7 mouse cellular contexts compared by ENCODE assay signal in the genomic region with DNA sequence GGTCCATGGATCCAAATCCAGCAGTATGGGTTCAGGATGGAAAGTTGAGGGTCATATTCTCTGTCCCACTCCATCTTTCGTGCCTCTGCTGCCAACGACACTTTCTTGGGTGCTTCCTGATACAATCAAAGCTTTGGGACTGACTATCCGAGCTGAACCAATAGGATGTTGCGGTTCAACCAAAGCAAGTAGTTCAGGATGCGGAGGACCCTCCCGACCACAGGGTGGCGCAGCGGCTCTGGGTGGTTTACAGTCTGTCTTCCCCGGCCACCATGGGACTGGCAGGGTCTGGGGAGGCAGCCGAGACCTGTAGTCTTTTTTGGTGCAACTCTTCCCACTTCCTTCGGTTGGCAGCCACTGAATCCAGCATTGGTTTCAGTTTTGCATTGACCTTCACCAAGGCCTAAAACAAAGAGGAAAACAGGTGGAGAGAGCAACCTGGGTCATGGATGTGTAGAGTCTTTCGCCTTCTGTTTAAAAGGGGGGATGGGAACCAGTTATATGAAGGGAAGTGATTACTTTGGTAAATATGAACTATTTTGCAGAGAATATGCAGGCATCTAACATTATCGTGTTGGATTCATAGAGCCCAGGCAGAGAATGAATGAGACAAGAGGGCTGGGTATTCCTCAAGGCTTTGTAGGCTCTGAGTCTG. TPM values are rescaled to one million over a fixed set of nuclear protein-coding genes. Genes with fewer than 3 reads are reported as not detected.
A peak's percentile ranks its signal among the peaks of the same experiment; 100 is the strongest.
DNase-seq lines count a peak whose midpoint lies in the region; ATAC-seq and TF ChIP-seq lines count a peak whose summit lies in the region.

No protein-coding gene starts in this region.

- ATAC-seq in embryonic facial prominence, embryonic 14.5 days (ENCODE audit: low read depth) = no peak

- no peak for TF ChIP-seq EP300 in MEL (IDR thresholded peaks at IDR 0.05; ENCODE audit: low read depth in 1 of 2, low read length in 2 of 2)

- H3K36me3 ChIP-seq in MEL (ENCODE audit: control insufficient read depth in 1 of 2, insufficient read depth in 2 of 2, low read length in 2 of 2) = no peaks in the 10 kb centered on the region
- H3K36me3 ChIP-seq in embryonic facial prominence, embryonic 14.5 days (ENCODE audit: control insufficient read depth, insufficient read depth, low read length) = no peaks in the 10 kb centered on the region
- no peaks in the 10 kb centered on the region for H3K36me3 ChIP-seq in megakaryocyte, embryonic 14.5 days (replicated peaks; ENCODE audit: low read length)
- H3K36me3 ChIP-seq in spleen, adult 2 months (ENCODE audit: control insufficient read depth, insufficient read depth, low read length) = no peaks in the 10 kb centered on the region

- DNase-seq in MEL (ENCODE audit: low read depth, low spot score) = peak; percentile 69
- DNase-seq in adrenal gland, postnatal 4 days (ENCODE audit: low spot score in 2 of 2) = peak; percentile 48 to 67
- no peak for DNase-seq in embryonic facial prominence, embryonic 14.5 days (ENCODE audit: low spot score)
- peak; percentile 70 to 82 for DNase-seq in heart, postnatal 14 days
- DNase-seq in left cerebral cortex, adult 8-10 months (ENCODE audit: low spot score in 2 of 2) = peak; percentile 23 to 31
- peak in 1 of 2 experiments; percentile 41 for DNase-seq in spleen, adult 2 months (ENCODE audit: low read depth in 1 of 2, low spot score in 2 of 2)

- no peaks in the 10 kb centered on the region for H3K4me1 ChIP-seq in MEL (ENCODE audit: control insufficient read depth in 1 of 2, insufficient read depth in 2 of 2, low read length in 2 of 2)
- peaks cover 33% of the 10 kb centered on the region for H3K4me1 ChIP-seq in embryonic facial prominence, embryonic 14.5 days (ENCODE audit: control insufficient read depth, insufficient read depth, low read length)
- H3K4me1 ChIP-seq in megakaryocyte, embryonic 14.5 days = peaks cover 8% of the 10 kb centered on the region
- H3K4me1 ChIP-seq in spleen, adult 2 months (ENCODE audit: control insufficient read depth, insufficient read depth, insufficient read length) = no peaks in the 10 kb centered on the region; the same call in 1 of the 2 replicates

- H3K27ac ChIP-seq in MEL (ENCODE audit: control insufficient read depth, low read depth, low read length) = no peak overlapping the region
- 0 out of 2 replicates have a peak overlapping the region, but pooled peaks have one; percentile 4 for H3K27ac ChIP-seq in embryonic facial prominence, embryonic 14.5 days (replicated peaks; ENCODE audit: low read depth, low read length)
- no peak overlapping the region for H3K27ac ChIP-seq in spleen, adult 2 months (ENCODE audit: insufficient read depth, low read length)

- TF ChIP-seq POLR2A in MEL (IDR thresholded peaks at IDR 0.05; ENCODE audit: control insufficient read depth in 1 of 2, insufficient read depth in 1 of 2, low read depth in 1 of 2, low read length in 2 of 2, poor library complexity in 1 of 2) = no peak
- no peak for TF ChIP-seq POLR2A in spleen, adult 2 months (IDR thresholded peaks at IDR 0.05; ENCODE audit: low read depth, low read length)

- peak; percentile 65 to 79 (median 72) for TF ChIP-seq CTCF in MEL (IDR thresholded peaks at IDR 0.05 in 2 of 3, conservative IDR thresholded peaks at IDR 0.05 in 1 of 3; ENCODE audit: control insufficient read depth in 1 of 3, insufficient read depth in 1 of 3, low read depth in 2 of 3, low read length in 3 of 3, poor library complexity in 1 of 3, severe bottlenecking in 1 of 3)
- TF ChIP-seq CTCF in spleen, adult 2 months (IDR thresholded peaks at IDR 0.05; ENCODE audit: extremely low read depth, insufficient read depth, insufficient read length, insufficient replicate concordance) = peak; percentile 56; the same call in 1 of the 2 replicates

- H3K4me3 ChIP-seq in MEL (ENCODE audit: control insufficient read depth in 1 of 2, insufficient read depth in 1 of 2, low read depth in 2 of 2, low read length in 2 of 2) = peak overlapping the region in 1 of 2 experiments; percentile 24; a peak in 2 of 4 replicates
- no peak overlapping the region for H3K4me3 ChIP-seq in embryonic facial prominence, embryonic 14.5 days (ENCODE audit: low read depth, low read length)
- peak overlapping the region; percentile 57 for H3K4me3 ChIP-seq in megakaryocyte, embryonic 14.5 days (replicated peaks)
- peak overlapping the region; percentile 10 for H3K4me3 ChIP-seq in spleen, adult 2 months (ENCODE audit: extremely low read depth, insufficient read depth, insufficient read length)

- intact Hi-C loops in heart, postnatal 14 days (cut with DNase I) = loop anchor here (2.0 kb wide), 1 partner anchor 80 kb away; no protein-coding TSS in a partner anchor

- H3K9me3 ChIP-seq in MEL (replicated peaks; ENCODE audit: insufficient read depth, low read length) = no peaks in the 10 kb centered on the region
- no peaks in the 10 kb centered on the region for H3K9me3 ChIP-seq in embryonic facial prominence, embryonic 14.5 days (ENCODE audit: control insufficient read depth, low read length)
- H3K9me3 ChIP-seq in megakaryocyte, embryonic 14.5 days = no peaks in the 10 kb centered on the region

- H3K4me2 ChIP-seq in embryonic facial prominence, embryonic 14.5 days (ENCODE audit: low read depth, low read length) = no peak overlapping the region

- 41% methylated on average over 13 of the region's 13 CpGs for WGBS in embryonic facial prominence, embryonic 14.5 days
- 40% methylated on average over 13 of the region's 13 CpGs for WGBS in spleen, adult 2 months

- H3K79me2 ChIP-seq in MEL (ENCODE audit: control insufficient read depth, insufficient read depth, low read length, poor library complexity) = no peaks in the 10 kb centered on the region

- H3K9ac ChIP-seq in MEL (ENCODE audit: control insufficient read depth, low read depth, low read length, poor library complexity, severe bottlenecking) = no peak overlapping the region
- no peak overlapping the region for H3K9ac ChIP-seq in embryonic facial prominence, embryonic 14.5 days (ENCODE audit: low read depth, low read length)

- TF ChIP-seq RAD21 in MEL (IDR thresholded peaks at IDR 0.05; ENCODE audit: low read depth, low read length) = peak; percentile 34

- H3K27me3 ChIP-seq in MEL (ENCODE audit: control insufficient read depth in 1 of 2, insufficient read depth in 2 of 2, low read length in 2 of 2) = no peaks in the 10 kb centered on the region
- H3K27me3 ChIP-seq in embryonic facial prominence, embryonic 14.5 days (replicated peaks; ENCODE audit: control insufficient read depth, insufficient read depth, low read length) = no peaks in the 10 kb centered on the region
- H3K27me3 ChIP-seq in megakaryocyte, embryonic 14.5 days (replicated peaks) = peaks cover 20% of the 10 kb centered on the region
- no peaks in the 10 kb centered on the region for H3K27me3 ChIP-seq in spleen, adult 2 months (ENCODE audit: control insufficient read depth, insufficient read depth, low read length)

TF ChIP-seq in MEL, 35 proteins besides CTCF, POLR2A, EP300 and RAD21:
- no peak for TF ChIP-seq HCFC1 (IDR thresholded peaks at IDR 0.05; ENCODE audit: low read depth, low read length)
- TF ChIP-seq POLR2AphosphoS2 (IDR thresholded peaks at IDR 0.05; ENCODE audit: low read length) = no peak
- peak; percentile 55 for TF ChIP-seq SMC3 (IDR thresholded peaks at IDR 0.05; ENCODE audit: low read depth, low read length)

RNA-seq across cellular contexts. Expression of gene Ttc30a1, which starts 9.2 kb away (rescaled TPM):
- not detected in 2 replicates for total RNA-seq in MEL (2012; rRNA removed)
- not detected for polyA plus RNA-seq in MEL (2012; ENCODE audit: insufficient read depth in 1 of 2, insufficient read length in 2 of 2, low read depth in 1 of 2, low replicate concordance in 2 of 2, missing spikeins in 1 of 2)
- 1 to 10 TPM; 4.1 to 4.2 TPM for total RNA-seq in adrenal gland, postnatal 4 days (2021)
- 7.4 and 7.8 TPM in 2 replicates for polyA plus RNA-seq in embryonic facial prominence, embryonic 14.5 days (2014; fragmentation: Nextera tagmentation; extraction: Ambion mirVana)
- 1 to 10 TPM; 1.9 to 2.4 TPM for total RNA-seq in heart, postnatal 14 days (2021)
- 1 to 10 TPM; 3.0 to 3.7 (median 3.2) TPM for total RNA-seq in left cerebral cortex, adult 8-10 months (2022)
- 0.17 TPM in 1 of 2 replicates, not detected in the other for polyA plus RNA-seq in megakaryocyte, embryonic 14.5 days (2012; ENCODE audit: insufficient read depth, low replicate concordance)
- 1.4 and 1.9 TPM in 2 replicates for polyA plus RNA-seq in spleen, adult 2 months (2012; rRNA removed)

RNA-seq across cellular contexts. Expression of gene Ttc30a2, which starts 13.0 kb away (rescaled TPM):
- not detected in 2 replicates for total RNA-seq in MEL (2012; rRNA removed)
- polyA plus RNA-seq in MEL (2012; ENCODE audit: insufficient read depth in 1 of 2, insufficient read length in 2 of 2, low read depth in 1 of 2, low replicate concordance in 2 of 2, missing spikeins in 1 of 2) = not detected
- total RNA-seq in adrenal gland, postnatal 4 days (2021) = under 1 TPM; 0.59 to 0.87 TPM
- 0.43 and 0.56 TPM in 2 replicates for polyA plus RNA-seq in embryonic facial prominence, embryonic 14.5 days (2014; fragmentation: Nextera tagmentation; extraction: Ambion mirVana)
- total RNA-seq in heart, postnatal 14 days (2021) = 1 to 10 TPM; 1.1 TPM
- total RNA-seq in left cerebral cortex, adult 8-10 months (2022) = under 1 TPM in 2 of 4 experiments, not detected in 2; 0.41 to 0.84 TPM
- 0.30 and 1.3 TPM in 2 replicates for polyA plus RNA-seq in megakaryocyte, embryonic 14.5 days (2012; ENCODE audit: insufficient read depth, low replicate concordance)
- polyA plus RNA-seq in spleen, adult 2 months (2012; rRNA removed) = 0.07 and 0.12 TPM in 2 replicates

RNA-seq across cellular contexts. Expression of gene Ttc30b, which starts 52.6 kb away (rescaled TPM):
- not detected in 2 replicates for total RNA-seq in MEL (2012; rRNA removed)
- polyA plus RNA-seq in MEL (2012; ENCODE audit: insufficient read depth in 1 of 2, insufficient read length in 2 of 2, low read depth in 1 of 2, low replicate concordance in 2 of 2, missing spikeins in 1 of 2) = not detected
- 10 to 100 TPM; 20.2 to 21.0 TPM for total RNA-seq in adrenal gland, postnatal 4 days (2021)
- 14.8 and 15.0 TPM in 2 replicates for polyA plus RNA-seq in embryonic facial prominence, embryonic 14.5 days (2014; fragmentation: Nextera tagmentation; extraction: Ambion mirVana)
- 10 to 100 TPM; 11.0 to 13.7 TPM for total RNA-seq in heart, postnatal 14 days (2021)
- total RNA-seq in left cerebral cortex, adult 8-10 months (2022) = 10 to 100 TPM; 12.4 to 14.1 (median 13.8) TPM
- 0.68 TPM in 2 replicates for polyA plus RNA-seq in megakaryocyte, embryonic 14.5 days (2012; ENCODE audit: insufficient read depth, low replicate concordance)
- polyA plus RNA-seq in spleen, adult 2 months (2012; rRNA removed) = 1.8 and 2.6 TPM in 2 replicates

Comparison
In these comparisons a context has a peak if more than half of its experiments do, and no peak if none do; other contexts are left out.
1. RNA of gene Ttc30b, which starts 52.6 kb away (total RNA-seq): 20.2 to 21.0 TPM in adrenal gland, postnatal 4 days, 12.4 to 14.1 TPM in left cerebral cortex, adult 8-10 months and 11.0 to 13.7 TPM in heart, postnatal 14 days; not detected in MEL; every median in the first group is over 10 times any median in the second.